In the genomic region with DNA sequence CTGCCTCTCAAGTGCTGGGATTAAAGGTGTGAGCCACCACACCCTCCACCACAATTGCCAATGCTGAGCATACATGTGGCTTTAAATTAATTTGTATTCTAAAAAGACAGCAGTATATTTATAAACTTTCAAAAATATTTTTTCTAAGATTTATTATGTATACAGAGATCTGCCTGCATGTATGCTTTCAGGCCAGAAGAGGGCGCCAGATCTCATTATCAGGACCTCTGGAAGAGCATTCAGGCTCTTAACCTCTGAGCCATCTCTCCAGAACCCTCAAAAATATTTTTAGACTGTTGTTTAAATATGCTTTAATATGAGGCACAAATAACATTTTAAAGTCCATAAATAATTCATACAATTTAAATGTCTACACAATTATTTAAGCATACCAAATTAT, we compare ENCODE assay signal across 11 mouse cellular contexts. TPM values are rescaled to one million over a fixed set of nuclear protein-coding genes. Genes with fewer than 3 reads are reported as not detected.
DNase-seq lines count a peak whose midpoint lies in the region; ATAC-seq and TF ChIP-seq lines count a peak whose summit lies in the region.
"Had no signal": no experiment of that assay in that cellular context is flagged by ENCODE, and none has a peak within 500 bp of the region (broad histone marks: within the 10 kb centered on the region; RNA-seq: fewer than 3 reads in every experiment).

No protein-coding gene starts in this region.

- no peak for ATAC-seq in heart, postnatal 0 days (ENCODE audit: insufficient read depth, low read depth)
- ATAC-seq in midbrain, embryonic 14.5 days (ENCODE audit: low FRiP score, low TSS enrichment): no peak
- no peak for ATAC-seq in midbrain, embryonic 15.5 days (replicated peaks)

- no peak overlapping the region for H3K9ac ChIP-seq in heart, postnatal 0 days (replicated peaks; ENCODE audit: low read depth, low read length)
- H3K9ac ChIP-seq in midbrain, embryonic 14.5 days (replicated peaks; ENCODE audit: low read length): no peak overlapping the region
- no peak overlapping the region for H3K9ac ChIP-seq in midbrain, embryonic 15.5 days

- peak; percentile 43 for TF ChIP-seq CTCF in heart, postnatal 0 days (IDR thresholded peaks at IDR 0.05; ENCODE audit: low read depth)

- H3K27ac ChIP-seq in heart, postnatal 0 days (ENCODE audit: low read depth): no peak overlapping the region
- H3K27ac ChIP-seq in midbrain, embryonic 14.5 days (replicated peaks; ENCODE audit: low read depth, low read length): no peak overlapping the region
- no peak overlapping the region for H3K27ac ChIP-seq in midbrain, embryonic 15.5 days
- H3K27ac ChIP-seq in midbrain, embryonic 10.5 days (replicated peaks): no peak overlapping the region
- H3K27ac ChIP-seq: forebrain, embryonic 10.5 days had no signal

- TF ChIP-seq EP300 in heart, postnatal 0 days (IDR thresholded peaks at IDR 0.05; ENCODE audit: low read depth): no peak

- H3K36me3 ChIP-seq in heart, postnatal 0 days (replicated peaks; ENCODE audit: control insufficient read depth, insufficient read depth, low read length): no peaks in the 10 kb centered on the region
- H3K36me3 ChIP-seq in midbrain, embryonic 14.5 days (ENCODE audit: control insufficient read depth, insufficient read depth, low read length): no peaks in the 10 kb centered on the region
- H3K36me3 ChIP-seq in midbrain, embryonic 15.5 days (replicated peaks): no peaks in the 10 kb centered on the region
- H3K36me3 ChIP-seq in midbrain, embryonic 10.5 days: no peaks in the 10 kb centered on the region
- H3K36me3 ChIP-seq: forebrain, embryonic 10.5 days had no signal

- no peak overlapping the region for H3K4me2 ChIP-seq in heart, postnatal 0 days (ENCODE audit: low read depth, low read length)
- H3K4me2 ChIP-seq in midbrain, embryonic 14.5 days (ENCODE audit: low read length): no peak overlapping the region
- no peak overlapping the region for H3K4me2 ChIP-seq in midbrain, embryonic 15.5 days

- WGBS in heart, postnatal 0 days: 0% methylated on average over 1 of the region's 1 CpGs
- 0% methylated on average over 1 of the region's 1 CpGs for WGBS in midbrain, embryonic 14.5 days
- 0% methylated on average over 1 of the region's 1 CpGs for WGBS in midbrain, embryonic 15.5 days
- 0% methylated on average over 1 of the region's 1 CpGs for WGBS in midbrain, embryonic 10.5 days

- H3K4me3 ChIP-seq in heart, postnatal 0 days (ENCODE audit: low read depth, low read length): no peak overlapping the region
- H3K4me3 ChIP-seq in midbrain, embryonic 14.5 days (replicated peaks; ENCODE audit: low read depth, low read length): no peak overlapping the region
- no peak overlapping the region for H3K4me3 ChIP-seq in midbrain, embryonic 15.5 days
- H3K4me3 ChIP-seq in midbrain, embryonic 10.5 days: no peak overlapping the region
- H3K4me3 ChIP-seq: forebrain, embryonic 10.5 days had no signal

- H3K9me3 ChIP-seq in heart, postnatal 0 days (replicated peaks; ENCODE audit: control insufficient read depth, low read length): no peaks in the 10 kb centered on the region
- H3K9me3 ChIP-seq in midbrain, embryonic 14.5 days (ENCODE audit: control insufficient read depth, low read length): no peaks in the 10 kb centered on the region
- H3K9me3 ChIP-seq in midbrain, embryonic 15.5 days: no peaks in the 10 kb centered on the region
- H3K9me3 ChIP-seq in midbrain, embryonic 10.5 days (replicated peaks): peaks cover 7% of the 10 kb centered on the region; the same call in 1 of the 2 replicates
- H3K9me3 ChIP-seq: forebrain, embryonic 10.5 days had no signal

- no peaks in the 10 kb centered on the region for H3K27me3 ChIP-seq in heart, postnatal 0 days (ENCODE audit: control insufficient read depth, insufficient read depth, low read length)
- H3K27me3 ChIP-seq in midbrain, embryonic 14.5 days (ENCODE audit: control insufficient read depth, insufficient read depth, low read length): no peaks in the 10 kb centered on the region
- H3K27me3 ChIP-seq in midbrain, embryonic 15.5 days (replicated peaks): no peaks in the 10 kb centered on the region
- H3K27me3 ChIP-seq in midbrain, embryonic 10.5 days (ENCODE audit: low read depth, poor library complexity, severe bottlenecking): no peaks in the 10 kb centered on the region

- H3K4me1 ChIP-seq in heart, postnatal 0 days (ENCODE audit: control insufficient read depth, insufficient read depth): no peaks in the 10 kb centered on the region
- no peaks in the 10 kb centered on the region for H3K4me1 ChIP-seq in midbrain, embryonic 14.5 days (ENCODE audit: control insufficient read depth, insufficient read depth, low read length)
- no peaks in the 10 kb centered on the region for H3K4me1 ChIP-seq in midbrain, embryonic 15.5 days
- no peaks in the 10 kb centered on the region for H3K4me1 ChIP-seq in midbrain, embryonic 10.5 days
- H3K4me1 ChIP-seq: forebrain, embryonic 10.5 days had no signal

- DNase-seq in heart, postnatal 0 days (ENCODE audit: low spot score): peak; percentile 9
- no peak for DNase-seq in heart, adult 18-20 months
- peak; percentile 64 for DNase-seq in midbrain, embryonic 14.5 days
- peak; percentile 36 for DNase-seq in brain, adult 2 months (ENCODE audit: low read depth, low spot score)
- peak; percentile 12 for DNase-seq in naive thymus-derived CD4-positive, alpha-beta T cell, adult 2 months (ENCODE audit: low read depth)
- DNase-seq in spleen, adult 18-20 months: no peak
- DNase-seq in midbrain, embryonic 10.5 days (ENCODE audit: low spot score): no peak
- DNase-seq: kidney, adult 18-20 months had no signal

RNA-seq across cellular contexts. Expression of gene Rhox10, which starts 4.7 kb away (rescaled TPM):
- total RNA-seq in heart, postnatal 0 days (2014; rRNA removed; ENCODE audit: low replicate concordance): not detected in 2 replicates
- polyA plus RNA-seq in heart, postnatal 0 days (2015; fragmentation: Nextera tagmentation; extraction: Ambion mirVana): not detected in 2 replicates
- not detected for total RNA-seq in heart, adult 18-20 months (2021)
- not detected in 2 replicates for polyA plus RNA-seq in midbrain, embryonic 14.5 days (2014; fragmentation: Nextera tagmentation; extraction: Ambion mirVana)
- polyA plus RNA-seq in midbrain, embryonic 15.5 days (2015; fragmentation: Nextera tagmentation; extraction: Ambion mirVana): not detected in 2 replicates
- not detected in 2 replicates for polyA plus RNA-seq in midbrain, embryonic 10.5 days (2016; fragmentation: Nextera tagmentation; extraction: Ambion mirVana)
- polyA plus RNA-seq: forebrain, embryonic 10.5 days; liver, embryonic 16.5 days had no signal

RNA-seq across cellular contexts. Expression of gene Btg1-ps2, which starts 18.6 kb away (rescaled TPM):
- total RNA-seq in heart, postnatal 0 days (2014; rRNA removed; ENCODE audit: low replicate concordance): not detected in 2 replicates
- not detected in 2 replicates for polyA plus RNA-seq in heart, postnatal 0 days (2015; fragmentation: Nextera tagmentation; extraction: Ambion mirVana)
- not detected for total RNA-seq in heart, adult 18-20 months (2021)
- polyA plus RNA-seq in midbrain, embryonic 14.5 days (2014; fragmentation: Nextera tagmentation; extraction: Ambion mirVana): not detected in 2 replicates
- not detected in 2 replicates for polyA plus RNA-seq in midbrain, embryonic 15.5 days (2015; fragmentation: Nextera tagmentation; extraction: Ambion mirVana)
- polyA plus RNA-seq in midbrain, embryonic 10.5 days (2016; fragmentation: Nextera tagmentation; extraction: Ambion mirVana): not detected in 2 replicates
- polyA plus RNA-seq: forebrain, embryonic 10.5 days; liver, embryonic 16.5 days had no signal

RNA-seq across cellular contexts. Expression of gene Rhox11, which starts 23.4 kb away (rescaled TPM):
- total RNA-seq in heart, postnatal 0 days (2014; rRNA removed; ENCODE audit: low replicate concordance): not detected in 2 replicates
- not detected in 2 replicates for polyA plus RNA-seq in heart, postnatal 0 days (2015; fragmentation: Nextera tagmentation; extraction: Ambion mirVana)
- total RNA-seq in heart, adult 18-20 months (2021): not detected
- polyA plus RNA-seq in midbrain, embryonic 14.5 days (2014; fragmentation: Nextera tagmentation; extraction: Ambion mirVana): not detected in 2 replicates
- polyA plus RNA-seq in midbrain, embryonic 15.5 days (2015; fragmentation: Nextera tagmentation; extraction: Ambion mirVana): not detected in 2 replicates
- not detected in 2 replicates for polyA plus RNA-seq in midbrain, embryonic 10.5 days (2016; fragmentation: Nextera tagmentation; extraction: Ambion mirVana)
- polyA plus RNA-seq: forebrain, embryonic 10.5 days; liver, embryonic 16.5 days had no signal

RNA-seq across cellular contexts. Expression of gene Btg1-ps1, which starts 42.9 kb away (rescaled TPM):
- not detected in 2 replicates for total RNA-seq in heart, postnatal 0 days (2014; rRNA removed; ENCODE audit: low replicate concordance)
- polyA plus RNA-seq in heart, postnatal 0 days (2015; fragmentation: Nextera tagmentation; extraction: Ambion mirVana): not detected in 2 replicates
- not detected for total RNA-seq in heart, adult 18-20 months (2021)
- polyA plus RNA-seq in midbrain, embryonic 14.5 days (2014; fragmentation: Nextera tagmentation; extraction: Ambion mirVana): not detected in 2 replicates
- polyA plus RNA-seq in midbrain, embryonic 15.5 days (2015; fragmentation: Nextera tagmentation; extraction: Ambion mirVana): not detected in 2 replicates
- not detected in 2 replicates for polyA plus RNA-seq in midbrain, embryonic 10.5 days (2016; fragmentation: Nextera tagmentation; extraction: Ambion mirVana)
- polyA plus RNA-seq: forebrain, embryonic 10.5 days; liver, embryonic 16.5 days had no signal

RNA-seq across cellular contexts. Expression of gene Rhox12, which starts 49.2 kb away (rescaled TPM):
- total RNA-seq in heart, postnatal 0 days (2014; rRNA removed; ENCODE audit: low replicate concordance): not detected in 2 replicates
- polyA plus RNA-seq in heart, postnatal 0 days (2015; fragmentation: Nextera tagmentation; extraction: Ambion mirVana): not detected in 2 replicates
- not detected for total RNA-seq in heart, adult 18-20 months (2021)
- not detected in 2 replicates for polyA plus RNA-seq in midbrain, embryonic 14.5 days (2014; fragmentation: Nextera tagmentation; extraction: Ambion mirVana)
- not detected in 2 replicates for polyA plus RNA-seq in midbrain, embryonic 15.5 days (2015; fragmentation: Nextera tagmentation; extraction: Ambion mirVana)
- polyA plus RNA-seq in midbrain, embryonic 10.5 days (2016; fragmentation: Nextera tagmentation; extraction: Ambion mirVana): not detected in 2 replicates
- polyA plus RNA-seq: forebrain, embryonic 10.5 days; liver, embryonic 16.5 days had no signal

Comparison
In these comparisons a context has a peak if more than half of its experiments do, and no peak if none do; other contexts are left out.
1. DNase-seq: peak in heart, postnatal 0 days (single experiment), midbrain, embryonic 14.5 days (single experiment), brain, adult 2 months (single experiment) and naive thymus-derived CD4-positive, alpha-beta T cell, adult 2 months (single experiment); none in heart, adult 18-20 months (0 of 2), spleen, adult 18-20 months (0 of 2) and midbrain, embryonic 10.5 days (single experiment).